Mouse (Mus musculus): ENCODE data around the gene Ubald2.

DNA sequence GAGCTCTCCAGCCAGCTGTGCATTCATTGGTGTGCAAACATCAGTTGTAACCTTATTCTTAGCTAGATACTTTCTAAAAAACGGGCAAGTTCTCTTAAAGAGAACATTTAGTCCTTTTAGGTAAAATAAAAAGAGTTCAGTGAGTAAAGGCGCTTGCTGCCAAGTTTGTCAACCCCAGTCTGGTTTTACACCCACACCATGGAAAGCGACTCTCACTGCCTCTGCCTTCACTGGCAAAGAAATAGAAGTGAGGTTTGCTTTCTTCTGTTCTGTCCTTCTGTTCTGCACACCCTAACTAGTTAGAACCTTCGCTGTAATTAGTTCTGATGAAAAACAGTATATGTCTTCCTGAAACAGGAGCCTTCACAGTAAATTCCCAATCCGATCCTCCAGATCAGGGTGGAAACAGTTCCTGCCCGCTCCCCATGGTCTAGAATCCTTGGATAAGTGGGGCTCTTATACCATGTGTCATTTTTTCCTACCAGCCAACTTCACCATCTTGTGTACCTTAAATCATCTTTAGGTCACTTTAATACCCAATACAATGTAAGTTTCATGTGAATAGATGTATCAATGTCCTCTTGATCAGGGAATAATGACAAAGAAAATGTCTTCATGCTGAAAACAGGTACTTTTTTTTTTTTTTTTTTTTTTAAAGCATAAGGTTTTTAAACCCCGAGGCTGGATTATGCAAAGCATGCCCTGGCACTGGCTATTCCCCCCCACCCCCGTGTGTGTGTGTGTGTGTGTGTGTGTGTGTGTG lies 1.1 kb upstream of the Ubald2 start:
- TF ChIP-seq HCFC1 (IDR thresholded peaks at IDR 0.05; ENCODE audit: borderline replicate concordance, insufficient read depth, low read length) (no peak), ZC3H11A (IDR thresholded peaks at IDR 0.05; ENCODE audit: borderline replicate concordance, low read depth, low read length) (no peak), ZNF384 (IDR thresholded peaks at IDR 0.05; ENCODE audit: low read depth, low read length) (no peak)
